Mouse (Mus musculus): ENCODE measurements around the gene Fbxo41. TPM values are rescaled to one million over a fixed set of nuclear protein-coding genes. Genes with fewer than 3 reads are reported as not detected.

Fbxo41 gene
- 0.20 and 0.26 TPM in 2 replicates for polyA plus RNA-seq (2011; ENCODE audit: insufficient read length, low read depth, missing spikeins)

- H3K27ac ChIP-seq (ENCODE audit: insufficient read depth, low read length) = no peak within 1 kb of the TSS
- no peaks in the 10 kb centered on the region for H3K4me1 ChIP-seq (ENCODE audit: control insufficient read depth, insufficient read depth, low read length)
- H3K4me3 ChIP-seq (ENCODE audit: insufficient read depth, low read length) = peak within 1 kb of the TSS; percentile 50
- TF ChIP-seq POLR2A (IDR thresholded peaks at IDR 0.05; ENCODE audit: low read depth, low read length) (no peak), CTCF (IDR thresholded peaks at IDR 0.05; ENCODE audit: borderline replicate concordance, insufficient read depth, low read length) (no peak)
Measured at GRCm38 (mm10) chr6:85502911-85503250, at the start of gene Fbxo41. Gene Fbxo41, minus strand, starts transcription at chr6:85502994.

DNA sequence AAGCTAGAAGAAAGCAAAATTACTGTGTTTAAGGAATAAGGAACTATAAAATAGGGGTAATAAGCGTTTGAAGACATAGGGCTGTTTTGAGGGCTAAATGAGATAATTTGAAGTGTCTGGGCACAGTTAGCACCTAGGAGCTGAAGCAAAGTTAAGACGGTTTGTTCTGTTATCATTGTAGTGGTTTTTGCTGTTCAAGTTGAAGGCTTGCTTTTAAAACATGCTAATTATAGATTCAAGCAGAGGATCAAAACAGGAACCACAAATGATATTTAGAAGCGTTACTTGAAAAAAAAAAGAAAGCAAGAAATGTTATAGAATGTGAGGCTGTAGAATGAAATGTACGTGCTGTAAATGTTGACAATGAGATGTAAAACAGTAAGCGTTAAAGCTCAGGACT, 44.8 kb upstream of the Fbxo41 start:
- TF ChIP-seq CTCF (IDR thresholded peaks at IDR 0.05; ENCODE audit: borderline replicate concordance, insufficient read depth, low read length) (no peak), POLR2A (IDR thresholded peaks at IDR 0.05; ENCODE audit: low read depth, low read length) (no peak)
- Histone ChIP-seq H3K4me3 (ENCODE audit: insufficient read depth, low read length) (no peak overlapping the region), H3K4me1 (ENCODE audit: control insufficient read depth, insufficient read depth, low read length) (no peaks in the 10 kb centered on the region), H3K27ac (ENCODE audit: insufficient read depth, low read length) (no peak overlapping the region)

DNA sequence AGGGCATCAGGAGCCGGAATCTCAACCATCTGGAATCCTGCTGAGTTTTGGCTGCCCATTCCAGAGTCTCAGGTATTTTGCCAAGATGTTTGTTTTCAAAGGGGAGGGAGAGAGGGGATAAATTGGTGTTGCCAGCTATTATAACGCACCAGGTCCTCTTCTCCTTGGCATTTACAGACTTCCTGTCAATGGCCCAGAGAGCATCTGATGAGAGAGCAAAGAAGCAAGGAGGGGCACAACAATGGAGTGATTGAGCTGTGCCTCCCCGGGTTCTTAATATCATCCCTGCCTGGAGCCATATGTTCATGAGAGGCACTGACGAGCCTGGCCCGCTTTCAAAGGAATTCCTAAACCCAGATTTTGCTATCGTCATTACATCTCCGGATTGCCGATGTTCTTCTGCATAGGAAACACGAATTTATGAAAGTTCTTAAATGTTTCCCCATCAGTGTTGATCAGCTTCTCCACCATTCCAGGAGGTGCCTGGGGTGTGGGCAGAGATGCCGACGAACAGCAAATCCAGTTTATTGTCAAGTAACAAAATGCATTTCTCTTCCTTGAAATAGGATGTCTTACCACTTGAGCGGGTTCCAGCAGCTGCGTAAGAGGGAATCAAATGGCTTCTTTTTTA, 41.6 kb upstream of the Fbxo41 start:
- TF ChIP-seq CTCF (IDR thresholded peaks at IDR 0.05; ENCODE audit: borderline replicate concordance, insufficient read depth, low read length) (no peak), POLR2A (IDR thresholded peaks at IDR 0.05; ENCODE audit: low read depth, low read length) (no peak)
- Histone ChIP-seq H3K27ac (ENCODE audit: insufficient read depth, low read length) (no peak overlapping the region), H3K4me3 (ENCODE audit: insufficient read depth, low read length) (no peak overlapping the region), H3K4me1 (ENCODE audit: control insufficient read depth, insufficient read depth, low read length) (no peaks in the 10 kb centered on the region)

DNA sequence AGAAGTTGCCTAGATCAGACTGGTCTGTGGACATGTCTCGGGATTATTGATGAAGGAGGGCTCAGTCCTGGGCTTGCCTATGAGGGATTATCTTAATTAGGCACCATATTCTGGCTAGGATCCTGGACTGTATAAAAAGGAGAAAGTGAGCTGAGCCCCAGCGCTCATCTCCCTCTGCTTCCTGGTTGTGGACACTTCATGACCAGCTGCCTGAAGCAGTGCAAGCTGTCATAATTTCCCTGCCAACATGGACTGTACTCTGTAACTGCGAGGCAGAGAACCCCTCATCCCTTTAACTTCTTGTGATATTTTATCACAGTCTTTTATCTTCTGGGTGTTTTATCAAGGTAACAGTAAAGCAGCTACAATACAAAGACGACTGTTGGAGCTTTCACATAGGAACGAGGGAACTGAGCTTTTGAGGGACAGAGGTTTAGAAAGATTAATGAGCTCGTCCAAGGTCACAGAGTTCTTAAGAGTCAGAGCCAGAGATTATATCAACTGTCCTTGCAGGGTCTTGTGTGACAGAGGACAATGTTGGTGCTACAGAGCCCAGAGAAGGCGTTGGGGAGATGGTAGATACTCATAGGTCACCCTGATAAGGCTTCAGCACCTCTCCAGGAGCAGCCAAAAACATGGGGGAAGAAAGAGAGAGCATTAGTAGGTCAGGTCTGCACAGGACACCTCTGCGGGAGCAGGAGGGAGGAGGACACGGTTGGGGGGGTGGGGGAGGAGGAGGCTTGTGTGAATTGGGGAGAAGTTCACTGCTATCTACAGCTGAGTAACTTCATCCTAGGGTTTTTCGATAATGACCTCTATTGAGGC, 40.8 kb upstream of the Fbxo41 start:
- Histone ChIP-seq H3K27ac (ENCODE audit: insufficient read depth, low read length) (no peak overlapping the region), H3K4me1 (ENCODE audit: control insufficient read depth, insufficient read depth, low read length) (no peaks in the 10 kb centered on the region), H3K4me3 (ENCODE audit: insufficient read depth, low read length) (no peak overlapping the region)
- no peak for TF ChIP-seq POLR2A (IDR thresholded peaks at IDR 0.05; ENCODE audit: low read depth, low read length)

- TF ChIP-seq CTCF (IDR thresholded peaks at IDR 0.05; ENCODE audit: borderline replicate concordance, insufficient read depth, low read length) (no peak), POLR2A (IDR thresholded peaks at IDR 0.05; ENCODE audit: low read depth, low read length) (no peak)
- Histone ChIP-seq H3K4me1 (ENCODE audit: control insufficient read depth, insufficient read depth, low read length) (no peaks in the 10 kb centered on the region), H3K27ac (ENCODE audit: insufficient read depth, low read length) (no peak overlapping the region), H3K4me3 (ENCODE audit: insufficient read depth, low read length) (no peak overlapping the region)
Measured at GRCm38 (mm10) chr6:85522825-85523224, 20.0 kb upstream of the Fbxo41 start.

- H3K4me1 ChIP-seq (ENCODE audit: control insufficient read depth, insufficient read depth, low read length) = no peaks in the 10 kb centered on the region
- H3K4me3 ChIP-seq (ENCODE audit: insufficient read depth, low read length) = no peak overlapping the region
- TF ChIP-seq CTCF (IDR thresholded peaks at IDR 0.05; ENCODE audit: borderline replicate concordance, insufficient read depth, low read length) = no peak
- no peak for TF ChIP-seq POLR2A (IDR thresholded peaks at IDR 0.05; ENCODE audit: low read depth, low read length)
- no peak overlapping the region for H3K27ac ChIP-seq (ENCODE audit: insufficient read depth, low read length)
Measured at GRCm38 (mm10) chr6:85522026-85522425, 19.2 kb upstream of the Fbxo41 start.

GRCm38 (mm10) chr6:85518091-85518693, 15.4 kb upstream of the Fbxo41 start:
- no peak overlapping the region for H3K27ac ChIP-seq (ENCODE audit: insufficient read depth, low read length)
- no peak overlapping the region for H3K4me3 ChIP-seq (ENCODE audit: insufficient read depth, low read length)
- no peaks in the 10 kb centered on the region for H3K4me1 ChIP-seq (ENCODE audit: control insufficient read depth, insufficient read depth, low read length)
- TF ChIP-seq CTCF (IDR thresholded peaks at IDR 0.05; ENCODE audit: borderline replicate concordance, insufficient read depth, low read length) (no peak), POLR2A (IDR thresholded peaks at IDR 0.05; ENCODE audit: low read depth, low read length) (no peak)

GRCm38 (mm10) chr6:85515941-85516340, 13.1 kb upstream of the Fbxo41 start:
- no peak for TF ChIP-seq POLR2A (IDR thresholded peaks at IDR 0.05; ENCODE audit: low read depth, low read length)
- TF ChIP-seq CTCF (IDR thresholded peaks at IDR 0.05; ENCODE audit: borderline replicate concordance, insufficient read depth, low read length) = no peak
- Histone ChIP-seq H3K4me1 (ENCODE audit: control insufficient read depth, insufficient read depth, low read length) (no peaks in the 10 kb centered on the region), H3K4me3 (ENCODE audit: insufficient read depth, low read length) (no peak overlapping the region), H3K27ac (ENCODE audit: insufficient read depth, low read length) (no peak overlapping the region)

GRCm38 (mm10) chr6:85513531-85513910, 10.7 kb upstream of the Fbxo41 start, which contains the start of gene Egr4:
Gene Egr4, minus strand, starts transcription at chr6:85513589.
- TF ChIP-seq POLR2A (IDR thresholded peaks at IDR 0.05; ENCODE audit: low read depth, low read length) (no peak), CTCF (IDR thresholded peaks at IDR 0.05; ENCODE audit: borderline replicate concordance, insufficient read depth, low read length) (no peak)
- H3K4me3 ChIP-seq (ENCODE audit: insufficient read depth, low read length) = peak within 1 kb of the TSS; percentile 38
- H3K4me1 ChIP-seq (ENCODE audit: control insufficient read depth, insufficient read depth, low read length) = no peaks in the 10 kb centered on the region
- no peak within 1 kb of the TSS for H3K27ac ChIP-seq (ENCODE audit: insufficient read depth, low read length)
